ENCODE assay signal across 17 mouse cellular contexts in genomic region chr11:98037871-98038270, GRCm38 (mm10). TPM values are rescaled to one million over a fixed set of nuclear protein-coding genes. Genes with fewer than 3 reads are reported as not detected.
DNase-seq lines count a peak whose midpoint lies in the region; ATAC-seq and TF ChIP-seq lines count a peak whose summit lies in the region.
"Had no signal": no experiment of that assay in that cellular context is flagged by ENCODE, and none has a peak within 500 bp of the region (broad histone marks: within the 10 kb centered on the region; RNA-seq: fewer than 3 reads in every experiment).

No protein-coding gene starts in this region.

- WGBS in heart, adult 2 months: 63% methylated on average over 14 of the region's 14 CpGs

- H3K36me3 ChIP-seq in heart, adult 2 months (ENCODE audit: control insufficient read depth, insufficient read depth, low read length): no peaks in the 10 kb centered on the region
- H3K36me3 ChIP-seq: limb, embryonic 15.5 days; midbrain, embryonic 15.5 days had no signal

- no peaks in the 10 kb centered on the region for H3K79me2 ChIP-seq in heart, adult 2 months (replicated peaks; ENCODE audit: control insufficient read depth, insufficient read depth, low read length)

- no peak overlapping the region for H3K27ac ChIP-seq in heart, adult 2 months
- H3K27ac ChIP-seq: hindbrain, postnatal 0 days; limb, embryonic 15.5 days; macrophage; midbrain, embryonic 15.5 days; neural tube, embryonic 13.5 days had no signal

- intact Hi-C loops in left cerebral cortex, postnatal 4 days (cut with DNase I): no loop called here
- intact Hi-C loops in heart, adult 2 months (cut with DNase I): no loop called here

- DNase-seq in frontal cortex, postnatal 14 days (ENCODE audit: low spot score in 2 of 2): no peak
- peak; percentile 31 for DNase-seq in 3T3-L1 (ENCODE audit: low read depth, low spot score)
- peak; percentile 80 for DNase-seq in R1 (ENCODE audit: low read depth, low spot score)
- peak; percentile 73 for DNase-seq in left cerebral cortex, postnatal 4 days
- no peak for DNase-seq in c-Kit-positive CD71-positive TER-119-positive erythroid progenitor cells, embryonic 14.5 days (ENCODE audit: low spot score)
- DNase-seq in heart, adult 2 months: no peak
- DNase-seq: kidney, adult 9 months; thymus, postnatal 14 days had no signal

- peaks cover 1% of the 10 kb centered on the region; the same call in 1 of the 2 replicates for H3K4me1 ChIP-seq in heart, adult 2 months (ENCODE audit: control insufficient read depth, insufficient read depth, low read length)

- peak; percentile 68 for ATAC-seq in frontal cortex, adult (ENCODE audit: low TSS enrichment)
- ATAC-seq: CD4-positive, CD25-positive, alpha-beta regulatory T cell, adult 4 months; hindbrain, postnatal 0 days; midbrain, embryonic 15.5 days had no signal

- no peak overlapping the region for H3K9ac ChIP-seq in heart, adult 2 months (ENCODE audit: low read depth, low read length)
- H3K9ac ChIP-seq: limb, embryonic 15.5 days; midbrain, embryonic 15.5 days; neural tube, embryonic 13.5 days had no signal

- TF ChIP-seq EP300 in heart, adult 2 months (IDR thresholded peaks at IDR 0.05; ENCODE audit: insufficient read depth, low read depth, low read length): no peak

- no peak for TF ChIP-seq POLR2A in heart, adult 2 months (IDR thresholded peaks at IDR 0.05; ENCODE audit: insufficient read depth, low read depth, low read length)

- H3K27me3 ChIP-seq in heart, adult 2 months (ENCODE audit: control insufficient read depth, insufficient read depth, low read length): no peaks in the 10 kb centered on the region
- H3K27me3 ChIP-seq: midbrain, embryonic 15.5 days had no signal

- H3K4me3 ChIP-seq in heart, adult 2 months: no peak overlapping the region
- H3K4me3 ChIP-seq: erythroblast, embryonic 14.5 days; limb, embryonic 15.5 days; midbrain, embryonic 15.5 days; neural tube, embryonic 13.5 days had no signal

- TF ChIP-seq CTCF in heart, adult 2 months (IDR thresholded peaks at IDR 0.05): no peak

RNA-seq across cellular contexts. Expression of gene Rpl19, which starts 11.4 kb away (rescaled TPM):
- 100 to 1,000 TPM; 711 to 733 TPM for total RNA-seq in left cerebral cortex, postnatal 4 days (2021)
- 100 to 1,000 TPM; 505 to 604 TPM for total RNA-seq in heart, adult 2 months (2021)
- polyA plus RNA-seq in heart, adult 2 months (2012; rRNA removed): 348 and 422 TPM in 2 replicates

RNA-seq across cellular contexts. Expression of gene Cacnb1, which starts 15.0 kb away (rescaled TPM):
- 100 to 1,000 TPM; 100 to 104 TPM for total RNA-seq in left cerebral cortex, postnatal 4 days (2021)
- 1 to 10 TPM; 5.9 to 6.1 TPM for total RNA-seq in heart, adult 2 months (2021)
- polyA plus RNA-seq in heart, adult 2 months (2012; rRNA removed): 10.0 and 10.5 TPM in 2 replicates

RNA-seq across cellular contexts. Expression of gene Stac2, which starts 15.4 kb away (rescaled TPM):
- total RNA-seq in left cerebral cortex, postnatal 4 days (2021): 10 to 100 TPM in 1 of 2 experiments, 1 to 10 TPM in 1; 8.7 to 11.7 TPM
- under 1 TPM; 0.10 to 0.20 TPM for total RNA-seq in heart, adult 2 months (2021)
- 0.09 and 0.35 TPM in 2 replicates for polyA plus RNA-seq in heart, adult 2 months (2012; rRNA removed)
- total RNA-seq: granulocyte monocyte progenitor cell, adult 5-6 weeks had no signal
- polyA plus RNA-seq: CD4-positive, CD25-positive, alpha-beta regulatory T cell, adult 4 months; erythroblast, embryonic 14.5 days had no signal

RNA-seq across cellular contexts. Expression of gene Arl5c, which starts 41.9 kb away (rescaled TPM):
- total RNA-seq in left cerebral cortex, postnatal 4 days (2021): 1 to 10 TPM; 2.2 to 2.5 TPM
- under 1 TPM; 0.66 to 0.70 TPM for total RNA-seq in heart, adult 2 months (2021)
- 2.4 and 2.8 TPM in 2 replicates for polyA plus RNA-seq in heart, adult 2 months (2012; rRNA removed)
- polyA plus RNA-seq: erythroblast, embryonic 14.5 days had no signal

RNA-seq across cellular contexts. Expression of gene Plxdc1, which starts 51.6 kb away (rescaled TPM):
- 1 to 10 TPM; 2.1 to 2.4 TPM for total RNA-seq in left cerebral cortex, postnatal 4 days (2021)
- 1 to 10 TPM; 4.5 to 5.5 TPM for total RNA-seq in heart, adult 2 months (2021)
- polyA plus RNA-seq in heart, adult 2 months (2012; rRNA removed): 6.6 and 8.5 TPM in 2 replicates

Comparison
In these comparisons a context has a peak if more than half of its experiments do, and no peak if none do; other contexts are left out.
1. DNase-seq: peak in 3T3-L1 (single experiment), R1 (single experiment) and left cerebral cortex, postnatal 4 days (single experiment); none in frontal cortex, postnatal 14 days (0 of 2), c-Kit-positive CD71-positive TER-119-positive erythroid progenitor cells, embryonic 14.5 days (single experiment) and heart, adult 2 months (0 of 2).
2. RNA of gene Cacnb1, which starts 15.0 kb away (total RNA-seq): 100 to 104 TPM in left cerebral cortex, postnatal 4 days; 5.9 to 6.1 TPM in heart, adult 2 months; every median in the first group is over 10 times any median in the second.
3. RNA of gene Stac2, which starts 15.4 kb away (total RNA-seq): 8.7 to 11.7 TPM in left cerebral cortex, postnatal 4 days; 0.10 to 0.20 TPM in heart, adult 2 months; every median in the first group is over 4 times any median in the second.